Comparison of ENCODE assay signal across 8 mouse cellular contexts in the genomic region with DNA sequence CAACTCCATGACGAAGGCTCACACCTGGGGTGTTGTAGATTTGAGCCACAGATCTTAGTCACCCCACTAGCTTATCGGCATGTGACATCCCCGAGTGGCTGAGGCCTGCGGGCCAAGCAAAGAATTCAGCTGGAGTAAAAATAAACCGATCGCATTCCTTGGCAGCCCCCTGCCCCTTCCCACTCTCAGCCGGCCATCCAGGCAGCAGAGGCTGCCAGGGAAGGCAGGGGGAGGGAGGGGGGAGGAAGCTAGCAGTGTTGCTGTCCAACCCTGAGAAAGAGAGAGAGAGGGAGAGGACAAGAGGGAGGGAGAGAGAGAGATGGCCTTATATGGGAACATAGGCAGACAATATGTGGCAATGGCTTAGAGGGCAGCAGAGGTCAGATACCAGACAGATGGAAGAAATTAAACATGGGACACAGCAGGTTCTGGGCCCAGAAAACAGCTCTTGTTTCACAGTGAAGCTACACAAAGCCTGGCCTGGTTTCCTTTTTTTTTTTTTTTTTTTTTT. TPM values are rescaled to one million over a fixed set of nuclear protein-coding genes. Genes with fewer than 3 reads are reported as not detected.
A peak's percentile ranks its signal among the peaks of the same experiment; 100 is the strongest.
DNase-seq lines count a peak whose midpoint lies in the region; ATAC-seq and TF ChIP-seq lines count a peak whose summit lies in the region.

No protein-coding gene starts in this region.

- H3K9ac ChIP-seq in intestine, embryonic 14.5 days (ENCODE audit: low read length): no peak overlapping the region
- no peak overlapping the region for H3K9ac ChIP-seq in lung, embryonic 16.5 days (ENCODE audit: low read length)

- intact Hi-C loops in gastrocnemius, postnatal 36 days (cut with DNase I): no loop called here

- H3K4me3 ChIP-seq in intestine, embryonic 14.5 days (ENCODE audit: low read depth, low read length): no peak overlapping the region
- H3K4me3 ChIP-seq in lung, embryonic 16.5 days (ENCODE audit: low read length): no peak overlapping the region
- H3K4me3 ChIP-seq in testis, adult 2 months (ENCODE audit: control insufficient read depth, low read depth, low read length): peak overlapping the region; percentile 86

- POLR2A ChIA-PET in Patski (lab: Charles Lee): interaction anchor here (0.5 to 0.6 kb wide), 3 partner anchors 31 to 938 kb away, joined by 3 to 5 read pairs (median 3); no protein-coding TSS in a partner anchor

- no peak for TF ChIP-seq CTCF in Patski (IDR thresholded peaks at IDR 0.05)
- TF ChIP-seq CTCF in testis, adult 2 months (IDR thresholded peaks at IDR 0.05; ENCODE audit: control insufficient read depth, insufficient read depth, insufficient replicate concordance, low read depth, low read length): no peak

- CTCF ChIA-PET in Patski (lab: Charles Lee): interaction anchor here (1.4 to 1.5 kb wide), 2 partner anchors 74 to 217 kb away, joined by 4 read pairs; no protein-coding TSS in a partner anchor

- no peaks in the 10 kb centered on the region for H3K9me3 ChIP-seq in intestine, embryonic 14.5 days (ENCODE audit: control insufficient read depth, low read length)
- no peaks in the 10 kb centered on the region for H3K9me3 ChIP-seq in lung, embryonic 16.5 days (ENCODE audit: control insufficient read depth, low read length)

- H3K27me3 ChIP-seq in Patski: no peaks in the 10 kb centered on the region
- H3K27me3 ChIP-seq in intestine, embryonic 14.5 days (replicated peaks; ENCODE audit: control insufficient read depth, insufficient read depth, low read length): no peaks in the 10 kb centered on the region
- H3K27me3 ChIP-seq in lung, embryonic 16.5 days (ENCODE audit: control insufficient read depth, insufficient read depth, low read depth, low read length): no peaks in the 10 kb centered on the region
- no peaks in the 10 kb centered on the region for H3K27me3 ChIP-seq in testis, adult 2 months (ENCODE audit: control insufficient read depth, insufficient read depth, low read length)

- no peak overlapping the region for H3K4me2 ChIP-seq in intestine, embryonic 14.5 days (ENCODE audit: low read length)
- H3K4me2 ChIP-seq in lung, embryonic 16.5 days (ENCODE audit: low read depth, low read length): no peak overlapping the region

- TF ChIP-seq POLR2A in testis, adult 2 months (IDR thresholded peaks at IDR 0.05; ENCODE audit: control insufficient read depth, low read depth, low read length): no peak

- WGBS in intestine, embryonic 14.5 days: 9% methylated on average over 7 of the region's 7 CpGs
- 8% methylated on average over 7 of the region's 7 CpGs for WGBS in lung, embryonic 16.5 days

- peak; percentile 35 for ATAC-seq in Patski
- peak; percentile 81 for ATAC-seq in intestine, embryonic 14.5 days (replicated peaks; ENCODE audit: low FRiP score, low TSS enrichment, low read depth)
- ATAC-seq in lung, embryonic 16.5 days (ENCODE audit: low read depth): peak; percentile 96

- peak; percentile 56 for DNase-seq in adrenal gland, postnatal 10 days
- no peak for DNase-seq in adrenal gland, postnatal 25 days
- no peak for DNase-seq in Patski (ENCODE audit: low read depth, low spot score)
- DNase-seq in gastrocnemius, postnatal 36 days: peak; percentile 36 to 59
- DNase-seq in intestine, embryonic 14.5 days (ENCODE audit: low spot score): peak; percentile 68
- no peak for DNase-seq in cerebellum, adult 11-12 months

- peak overlapping the region; percentile 90 for H3K27ac ChIP-seq in intestine, embryonic 14.5 days (ENCODE audit: low read depth)
- peak overlapping the region; percentile 91 for H3K27ac ChIP-seq in lung, embryonic 16.5 days (ENCODE audit: low read length)
- H3K27ac ChIP-seq in testis, adult 2 months (ENCODE audit: control insufficient read depth, insufficient read depth, low read depth, low read length): peak overlapping the region; percentile 36; the same call in 1 of the 2 replicates

- peaks cover 16% of the 10 kb centered on the region for H3K4me1 ChIP-seq in intestine, embryonic 14.5 days (replicated peaks; ENCODE audit: control insufficient read depth, insufficient read depth, low read length)
- peaks cover 6% of the 10 kb centered on the region; the same call in 1 of the 2 replicates for H3K4me1 ChIP-seq in lung, embryonic 16.5 days (replicated peaks; ENCODE audit: control insufficient read depth, insufficient read depth, low read length)
- peaks cover 16% of the 10 kb centered on the region for H3K4me1 ChIP-seq in testis, adult 2 months (ENCODE audit: control insufficient read depth, insufficient read depth, low read length)

- H3K36me3 ChIP-seq in intestine, embryonic 14.5 days (ENCODE audit: control insufficient read depth, insufficient read depth, low read length): no peaks in the 10 kb centered on the region
- no peaks in the 10 kb centered on the region for H3K36me3 ChIP-seq in lung, embryonic 16.5 days (ENCODE audit: control insufficient read depth, insufficient read depth, low read length)
- H3K36me3 ChIP-seq in testis, adult 2 months (ENCODE audit: control insufficient read depth, insufficient read depth, low read length): no peaks in the 10 kb centered on the region

- in situ Hi-C loops in Patski (cut with MboI; ENCODE audit: low pct_unique_long_range_greater_than_20kb): loop anchor here (10.0 kb wide), 1 partner anchor 177 kb away; no protein-coding TSS in a partner anchor

RNA-seq across cellular contexts. Expression of a gene that starts 7.1 kb away (rescaled TPM):
- total RNA-seq in adrenal gland, postnatal 10 days (2021): 10 to 100 TPM; 19.0 to 20.4 TPM
- 9.4 and 14.6 TPM in 2 replicates for total RNA-seq in adrenal gland, postnatal 25 days (2021)
- 48.3 TPM for polyA plus RNA-seq in Patski (2021)
- total RNA-seq in gastrocnemius, postnatal 36 days (2021): 1 to 10 TPM; 2.5 to 5.3 TPM
- 28.4 and 39.1 TPM in 2 replicates for polyA plus RNA-seq in intestine, embryonic 14.5 days (2014; fragmentation: Nextera tagmentation; extraction: Ambion mirVana)
- 41.3 and 46.0 TPM in 2 replicates for polyA plus RNA-seq in lung, embryonic 16.5 days (2015; fragmentation: Nextera tagmentation; extraction: Ambion mirVana)
- polyA plus RNA-seq in testis, adult 2 months (2012; rRNA removed): 21.6 and 30.8 TPM in 2 replicates

RNA-seq across cellular contexts. Expression of a gene that starts 22.3 kb away (rescaled TPM):
- total RNA-seq in adrenal gland, postnatal 10 days (2021): 1 to 10 TPM; 3.2 to 5.1 TPM
- 3.2 and 3.8 TPM in 2 replicates for total RNA-seq in adrenal gland, postnatal 25 days (2021)
- polyA plus RNA-seq in Patski (2021): 0.04 TPM
- total RNA-seq in gastrocnemius, postnatal 36 days (2021): 1 to 10 TPM; 1.3 to 1.9 TPM
- 1.8 and 2.1 TPM in 2 replicates for polyA plus RNA-seq in intestine, embryonic 14.5 days (2014; fragmentation: Nextera tagmentation; extraction: Ambion mirVana)
- 4.2 TPM in 2 replicates for polyA plus RNA-seq in lung, embryonic 16.5 days (2015; fragmentation: Nextera tagmentation; extraction: Ambion mirVana)
- polyA plus RNA-seq in testis, adult 2 months (2012; rRNA removed): 5.0 and 6.7 TPM in 2 replicates

Comparison
In these comparisons a context has a peak if more than half of its experiments do, and no peak if none do; other contexts are left out.
1. DNase-seq: peak in adrenal gland, postnatal 10 days (single experiment), gastrocnemius, postnatal 36 days (2 of 2) and intestine, embryonic 14.5 days (single experiment); none in adrenal gland, postnatal 25 days (single experiment), Patski (single experiment) and cerebellum, adult 11-12 months (single experiment).
2. ATAC-seq: peak in every context shown above with its lines; median percentile 96 in lung, embryonic 16.5 days; 81 in intestine, embryonic 14.5 days; 35 in Patski.
3. H3K27ac ChIP-seq: peak in every context shown above with its lines; median percentile 91 in lung, embryonic 16.5 days; 90 in intestine, embryonic 14.5 days; 36 in testis, adult 2 months.